Mouse (Mus musculus): ENCODE data around the gene Tmem168.

Tmem168 gene

DNA sequence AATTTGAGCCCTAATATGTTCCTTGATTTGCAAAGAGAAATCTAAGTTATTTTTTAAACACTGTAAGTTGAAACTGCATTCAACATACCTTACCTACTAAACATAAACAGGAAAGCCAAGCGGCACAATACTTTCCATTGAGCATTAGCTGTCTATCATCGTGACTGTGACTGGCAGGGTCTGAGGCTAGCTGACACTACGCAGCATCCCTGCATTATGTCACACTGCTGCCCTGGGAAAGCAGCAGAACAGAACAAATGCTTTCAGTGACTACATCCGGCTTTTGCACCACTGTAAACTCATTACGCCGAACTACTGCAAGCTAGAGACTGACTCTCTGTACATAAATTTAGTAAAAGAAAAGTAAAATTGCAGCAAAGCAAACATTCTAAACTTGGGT lies 23.1 kb downstream of the Tmem168 start:
- no peak for DNase-seq (ENCODE audit: low spot score)

- no peak for DNase-seq (ENCODE audit: low spot score)
Observed at GRCm38 (mm10) chr6:13582075-13582474, 25.8 kb downstream of the Tmem168 start.

GRCm38 (mm10) chr6:13565734-13566133 lies 42.2 kb downstream of the Tmem168 start:
- DNase-seq (ENCODE audit: low spot score), result no peak

- DNase-seq (ENCODE audit: low spot score), result no peak
Observed at GRCm38 (mm10) chr6:13555266-13555665, 52.6 kb downstream of the Tmem168 start.

DNA sequence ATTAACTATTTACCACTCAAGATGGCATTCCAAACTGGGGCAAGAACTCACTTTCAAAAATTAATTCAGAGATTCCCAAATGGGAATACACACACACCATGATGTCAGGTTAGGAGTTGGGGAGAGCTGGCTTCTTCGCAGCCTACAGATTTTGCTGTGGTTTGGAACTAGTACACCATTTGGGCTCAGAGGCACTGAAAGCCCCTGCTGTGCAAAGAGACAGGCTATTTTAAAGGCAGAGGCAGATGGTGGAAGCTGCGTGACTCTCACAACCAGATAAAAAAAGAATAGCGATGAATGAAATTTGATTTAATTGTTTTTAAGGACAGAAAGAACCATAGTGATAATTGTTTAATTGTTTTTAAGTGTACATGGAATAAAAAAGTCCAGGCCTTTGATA lies 66.1 kb downstream of the Tmem168 start:
- no peak for DNase-seq (ENCODE audit: low spot score)

DNA sequence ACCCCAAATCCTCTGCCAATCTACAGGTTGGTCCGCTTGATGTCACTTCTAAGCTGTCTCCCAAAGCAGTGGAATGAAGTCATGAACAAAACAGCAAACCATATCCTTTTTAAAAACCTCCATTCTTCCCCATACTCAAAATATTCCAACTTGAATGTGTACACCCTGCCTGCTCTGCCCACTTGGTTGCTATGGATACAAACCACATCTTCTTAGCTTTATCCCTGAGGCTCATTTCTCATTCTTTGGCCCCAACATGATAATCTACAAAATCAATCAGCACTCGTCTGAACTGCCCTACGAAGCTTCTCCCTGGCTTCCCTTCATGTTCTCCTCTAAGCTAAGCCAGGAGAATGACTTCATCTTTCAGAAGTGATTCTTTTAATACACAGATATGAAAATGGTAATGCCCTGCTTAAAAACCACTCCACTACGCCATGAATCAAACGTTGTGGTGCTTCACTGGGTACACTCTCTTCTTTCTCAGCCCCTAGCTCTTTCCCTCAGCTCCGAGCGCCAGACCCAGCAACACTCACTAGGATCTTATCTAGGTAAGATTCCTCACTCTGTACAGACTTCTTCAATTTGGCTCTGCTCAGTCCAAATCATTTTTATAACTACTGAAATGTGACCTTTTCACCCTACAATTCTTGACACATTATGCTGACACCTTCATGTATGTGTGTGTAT lies 70.5 kb downstream of the Tmem168 start:
- no peak for DNase-seq (ENCODE audit: low spot score)

All from ovary, adult 18-20 months (tissue).